Mouse (Mus musculus) macrophage (primary cell): ENCODE results near the gene Usp28. TPM values are rescaled to one million over a fixed set of nuclear protein-coding genes. Genes with fewer than 3 reads are reported as not detected.
"Not testable (repeated sequence)": the region's sequence is repeated elsewhere in the genome, so short reads cannot be mapped to it uniquely, and the experiment has no call there.

Source experiments
- H3K27ac ChIP-seq: fragments of 350-480 bp; formaldehyde crosslinking; 2 replicates; pipeline ENCODE4 v1.9.0; 2021
- H3K36me3 ChIP-seq: fragments of 350-480 bp; formaldehyde crosslinking; 2 replicates; pipeline ENCODE4 v1.9.0; 2021; ENCODE audit errors: inconsistent target
- H3K4me3 ChIP-seq: fragments of 350-480 bp; formaldehyde crosslinking; 2 replicates; pipeline ENCODE4 v1.9.0; 2021; ENCODE audit errors: inconsistent target
- H3K79me2 ChIP-seq: fragments of 350-480 bp; formaldehyde crosslinking; 2 replicates; pipeline ENCODE4 v1.9.0; 2021; ENCODE audit errors: inconsistent target
- WGBS: methylation state at CpG from one replicate; pipeline ENCODE4 v1.1.7; 2026; ENCODE audit warnings: inconsistent platforms; ENCODE audit not compliant: missing documents; 5-methylcytosine and 5-hydroxymethylcytosine counted together
- polyA plus RNA-seq: library from polyadenylated mRNA; stranded (reverse); fragments of 250-400 nt; gene quantifications from 3 replicates; pipeline ENCODE4 v1.2.4, GENCODE M21; 2018; ENCODE audit warnings: inconsistent platforms
- total RNA-seq, 78 experiments: library from RNA; depleted of rRNA; stranded (reverse); fragments of 250-400 nt; gene quantifications; 1 replicate in 9 of 78; 2 replicates in 24 of 78; 3 replicates in 43 of 78; 4 replicates in 2 of 78; pipeline ENCODE4 v1.2.4; 2018; ENCODE audit warnings: inconsistent platforms in 56 of 78

Gene Usp28
- 10 to 100 TPM in 24 of 26 experiments, 1 to 10 TPM in 2; 5.0 to 59.0 (median 33.9) TPM for total RNA-seq (2018; cell fraction: chromatin; rRNA removed)
- total RNA-seq (2018; cell fraction: cytosol; rRNA removed) = 1 to 10 TPM; 2.1 to 9.7 (median 4.5) TPM
- total RNA-seq (2018; cell fraction: nucleus; rRNA removed) = 10 to 100 TPM in 21 of 26 experiments, 1 to 10 TPM in 5; 2.8 to 41.4 (median 16.0) TPM
- 6.4 to 8.5 TPM (median 7.9 TPM) in 3 replicates for polyA plus RNA-seq

GRCm38 (mm10) chr9:48984845-48985707 is at the start of gene Usp28:
Usp28 (plus strand) TSS chr9:48985375.
- under 1% methylated on average over 81 of the region's 94 CpGs for WGBS

GRCm38 (mm10) chr9:48942349-48942748 is 42.8 kb upstream of the Usp28 start:
- WGBS = 77% methylated on average over 1 of the region's 1 CpGs
- no peaks in the 10 kb centered on the region for H3K79me2 ChIP-seq
- H3K4me3 ChIP-seq = no peak overlapping the region
- no peaks in the 10 kb centered on the region for H3K36me3 ChIP-seq
- H3K27ac ChIP-seq = no peak overlapping the region

More at GRCm38 (mm10) chr9:48984845-48985707, at the start of gene Usp28:
- Histone ChIP-seq H3K27ac (peak within 1 kb of the TSS; percentile 77), H3K4me3 (peak within 1 kb of the TSS; percentile 67), H3K79me2 (peaks cover 43% of the 10 kb centered on the region; the same call in 1 of the 2 replicates), H3K36me3 (no peaks in the 10 kb centered on the region)

- Histone ChIP-seq H3K79me2 (no peaks in the 10 kb centered on the region), H3K4me3 (no peak overlapping the region), H3K36me3 (no peaks in the 10 kb centered on the region), H3K27ac (no peak overlapping the region)
- 82% methylated on average over 4 of the region's 4 CpGs for WGBS
These were observed 37.6 kb upstream of the Usp28 start for GRCm38 (mm10) chr9:48947565-48947964.

DNA sequence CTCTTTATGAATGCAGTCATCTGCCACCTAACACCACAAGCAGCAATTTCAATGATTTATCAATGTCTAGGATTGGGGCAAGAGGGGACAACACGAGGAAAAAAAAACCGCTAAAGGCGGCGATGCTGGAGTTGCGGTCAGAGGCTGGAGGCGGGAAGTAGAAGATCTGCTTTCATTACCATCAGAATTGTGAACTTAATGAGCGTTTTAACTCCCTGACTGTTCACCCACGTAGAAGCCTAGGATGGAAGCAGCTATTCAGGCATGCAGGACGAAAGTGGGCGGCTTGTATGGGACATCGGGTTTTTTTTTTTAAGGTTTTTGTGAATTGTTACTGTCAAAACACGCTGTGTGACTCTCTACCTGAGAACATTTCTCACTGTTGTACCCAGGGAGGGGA is 23.9 kb upstream of the Usp28 start:
- Histone ChIP-seq H3K36me3 (no peaks in the 10 kb centered on the region), H3K79me2 (no peaks in the 10 kb centered on the region), H3K27ac (no peak overlapping the region), H3K4me3 (no peak overlapping the region)
- WGBS = 27% methylated on average over 12 of the region's 12 CpGs

GRCm38 (mm10) chr9:48962131-48962530 is 23.0 kb upstream of the Usp28 start:
- no peaks in the 10 kb centered on the region for H3K79me2 ChIP-seq
- no peaks in the 10 kb centered on the region for H3K36me3 ChIP-seq
- no peak overlapping the region for H3K27ac ChIP-seq
- H3K4me3 ChIP-seq = no peak overlapping the region
- WGBS = 47% methylated on average over 5 of the region's 7 CpGs

- 50% methylated on average over 7 of the region's 7 CpGs for WGBS
- H3K4me3 ChIP-seq = no peak within 1 kb of the TSS
- no peak within 1 kb of the TSS for H3K27ac ChIP-seq
- H3K36me3 ChIP-seq = no peaks in the 10 kb centered on the region
- no peaks in the 10 kb centered on the region for H3K79me2 ChIP-seq
These were observed 20.6 kb upstream of the Usp28 start, which contains the start of gene Htr3b for GRCm38 (mm10) chr9:48964587-48965040. Htr3b (minus strand) TSS chr9:48964990.

DNA sequence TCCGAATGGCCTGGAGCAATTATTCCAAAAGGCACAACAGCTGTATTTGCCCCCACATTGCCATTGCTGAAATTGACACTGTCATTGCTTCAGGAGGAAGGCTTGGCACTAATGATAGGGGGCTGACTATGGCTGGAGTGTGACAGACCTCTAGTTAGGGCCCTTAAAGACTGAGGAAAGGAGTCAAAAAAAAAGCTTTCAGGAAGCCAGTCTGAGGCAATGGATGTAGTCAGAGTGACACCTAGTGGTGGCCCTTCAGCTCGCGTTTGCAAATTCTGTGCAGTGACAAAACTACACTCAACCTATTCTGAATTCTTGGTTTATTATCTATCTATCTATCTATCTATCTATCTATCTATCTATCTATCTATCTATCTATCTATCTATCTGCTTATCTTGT is 12.7 kb upstream of the Usp28 start:
- no peaks in the 10 kb centered on the region for H3K36me3 ChIP-seq
- H3K27ac ChIP-seq = no peak overlapping the region
- H3K79me2 ChIP-seq = no peaks in the 10 kb centered on the region
- H3K4me3 ChIP-seq = no peak overlapping the region
- 37% methylated on average over 3 of the region's 3 CpGs for WGBS

GRCm38 (mm10) chr9:48976661-48977355 is 8.4 kb upstream of the Usp28 start:
- no peaks in the 10 kb centered on the region for H3K79me2 ChIP-seq
- WGBS = 78% methylated on average over 6 of the region's 6 CpGs
- no peak overlapping the region for H3K27ac ChIP-seq
- no peaks in the 10 kb centered on the region for H3K36me3 ChIP-seq
- no peak overlapping the region for H3K4me3 ChIP-seq

DNA sequence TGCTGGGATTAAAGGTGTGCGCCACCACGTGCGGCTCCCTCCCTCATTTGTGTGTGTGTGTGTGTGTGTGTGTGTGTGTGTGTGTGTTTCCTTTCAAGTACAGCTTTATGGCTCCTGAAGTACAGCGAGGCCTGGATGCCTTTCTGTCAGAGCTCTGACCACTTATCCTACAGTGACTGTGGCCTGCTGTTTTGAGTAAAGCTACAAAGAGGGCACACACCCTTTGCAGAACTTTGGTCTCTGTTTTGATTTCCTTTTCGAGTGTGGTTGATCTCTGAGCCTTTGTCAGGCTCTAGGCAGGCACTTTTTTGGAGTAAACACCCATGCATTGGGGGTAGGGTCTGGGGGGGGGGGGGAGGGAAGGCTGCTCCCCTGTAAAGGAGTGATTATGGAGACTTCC is 4.8 kb upstream of the Usp28 start:
- no peak overlapping the region for H3K4me3 ChIP-seq
- WGBS = 42% methylated on average over 2 of the region's 5 CpGs
- no peak overlapping the region for H3K27ac ChIP-seq
- H3K36me3 ChIP-seq = no peaks in the 10 kb centered on the region
- H3K79me2 ChIP-seq = no peaks in the 10 kb centered on the region

DNA sequence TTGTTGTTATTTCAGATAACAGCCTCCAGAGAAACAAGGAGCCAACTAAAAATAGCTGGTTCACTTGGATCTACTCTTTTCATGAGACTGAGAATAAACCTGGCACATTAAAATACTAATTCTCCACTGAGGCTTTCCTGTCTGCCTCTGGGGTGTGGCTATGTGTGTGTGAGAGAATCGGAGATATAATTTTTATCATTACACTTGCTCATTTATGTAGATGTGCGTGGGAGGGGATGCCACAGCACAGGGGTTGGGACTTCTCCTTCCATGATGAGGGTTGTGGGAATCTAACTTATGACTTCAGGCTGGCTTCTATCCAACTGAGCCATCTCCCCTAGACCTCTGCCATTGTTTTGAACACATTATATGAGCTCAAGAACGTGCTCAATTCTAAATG is 4.4 kb upstream of the Usp28 start:
- 92% methylated on average over 3 of the region's 3 CpGs for WGBS
- Histone ChIP-seq H3K27ac (no peak overlapping the region), H3K36me3 (no peaks in the 10 kb centered on the region), H3K4me3 (no peak overlapping the region), H3K79me2 (peaks cover 2% of the 10 kb centered on the region; the same call in 1 of the 2 replicates)

DNA sequence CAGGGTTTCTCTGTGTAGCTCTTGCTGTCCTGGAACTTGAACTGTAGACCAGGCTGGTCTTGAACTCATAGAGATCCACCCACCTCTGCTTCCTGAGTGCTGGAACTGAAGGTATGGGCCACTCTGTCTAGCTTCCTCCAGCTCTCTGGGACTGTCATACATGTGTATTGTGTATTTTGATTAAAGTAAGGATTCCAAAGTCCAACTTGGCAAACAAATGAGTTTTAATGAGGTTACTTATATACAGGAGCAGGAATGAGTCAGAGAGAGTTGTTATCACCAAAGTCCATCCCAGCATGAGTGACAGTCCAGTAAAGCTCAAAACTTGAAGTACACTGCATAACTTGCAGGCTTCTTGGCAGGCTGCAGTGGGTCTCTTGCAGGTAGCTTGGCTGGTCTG is 3.3 kb upstream of the Usp28 start:
- H3K4me3 ChIP-seq = no peak overlapping the region
- H3K36me3 ChIP-seq = no peaks in the 10 kb centered on the region
- peaks cover 12% of the 10 kb centered on the region; the same call in 1 of the 2 replicates for H3K79me2 ChIP-seq
- H3K27ac ChIP-seq = no peak overlapping the region

DNA sequence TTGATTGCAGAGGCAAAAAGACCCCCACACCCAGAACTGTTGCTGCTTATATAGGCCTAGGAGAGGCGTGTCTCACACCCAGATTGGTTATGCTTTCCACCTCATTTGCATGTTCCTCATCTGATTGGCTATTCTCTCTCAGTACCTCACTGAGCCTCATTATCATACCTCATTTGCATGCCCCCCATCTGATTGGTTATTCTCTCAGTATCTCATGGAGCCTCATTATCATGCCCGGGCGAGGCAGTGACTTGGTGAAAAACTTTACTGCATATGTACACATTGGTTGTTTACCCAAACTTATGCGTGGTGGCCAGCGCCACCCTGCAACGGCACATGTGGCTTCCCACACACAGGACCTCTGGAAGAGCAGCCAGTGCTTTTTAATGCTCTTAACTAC is 1.4 kb upstream of the Usp28 start:
- 94% methylated on average over 6 of the region's 6 CpGs for WGBS
- not testable (repeated sequence) for H3K4me3 ChIP-seq, H3K36me3 ChIP-seq, H3K27ac ChIP-seq
- H3K79me2 ChIP-seq = peaks cover 32% of the 10 kb centered on the region; the same call in 1 of the 2 replicates

GRCm38 (mm10) chr9:48984320-48984844 is 793 bp upstream of the Usp28 start:
- 6% methylated on average over 8 of the region's 8 CpGs for WGBS
- Histone ChIP-seq H3K4me3 (peak overlapping the region; percentile 42), H3K79me2 (peaks cover 36% of the 10 kb centered on the region; the same call in 1 of the 2 replicates), H3K36me3 (no peaks in the 10 kb centered on the region), H3K27ac (peak overlapping the region; percentile 77)

GRCm38 (mm10) chr9:48985708-48986088 is 523 bp downstream of the Usp28 start:
- Histone ChIP-seq H3K79me2 (peaks cover 49% of the 10 kb centered on the region; the same call in 1 of the 2 replicates), H3K36me3 (no peaks in the 10 kb centered on the region), H3K4me3 (peak overlapping the region; percentile 67), H3K27ac (no peak overlapping the region)
- 2% methylated on average over 20 of the region's 20 CpGs for WGBS
